In genomic region chr15:30885410-30885809, GRCm38 (mm10) we compare ENCODE assay signal across 8 mouse cellular contexts.
DNase-seq lines count a peak whose midpoint lies in the region; ATAC-seq lines count a peak whose summit lies in the region.

No protein-coding gene starts in this region.

- no peak overlapping the region for H3K4me3 ChIP-seq in embryonic facial prominence, embryonic 11.5 days (ENCODE audit: low read depth, low read length)
- no peak overlapping the region for H3K4me3 ChIP-seq in embryonic facial prominence, embryonic 10.5 days

- H3K9me3 ChIP-seq in embryonic facial prominence, embryonic 11.5 days (replicated peaks; ENCODE audit: control insufficient read depth, low read length) = no peaks in the 10 kb centered on the region
- no peaks in the 10 kb centered on the region for H3K9me3 ChIP-seq in embryonic facial prominence, embryonic 10.5 days

- H3K27me3 ChIP-seq in embryonic facial prominence, embryonic 11.5 days (ENCODE audit: control insufficient read depth, insufficient read depth, low read length) = no peaks in the 10 kb centered on the region
- no peaks in the 10 kb centered on the region for H3K27me3 ChIP-seq in embryonic facial prominence, embryonic 10.5 days (replicated peaks; ENCODE audit: low read depth, poor library complexity, severe bottlenecking)

- WGBS in embryonic facial prominence, embryonic 11.5 days = 75% methylated on average over 6 of the region's 6 CpGs
- WGBS in embryonic facial prominence, embryonic 10.5 days = 85% methylated on average over 6 of the region's 6 CpGs

- H3K9ac ChIP-seq in embryonic facial prominence, embryonic 11.5 days (replicated peaks; ENCODE audit: low read length) = no peak overlapping the region

- DNase-seq in embryonic facial prominence, embryonic 11.5 days (ENCODE audit: low spot score) = no peak
- DNase-seq in embryonic facial prominence, embryonic 10.5 days (ENCODE audit: low spot score) = no peak
- peak; percentile 6 for DNase-seq in urinary bladder, postnatal 25 days (ENCODE audit: low spot score)
- DNase-seq in urinary bladder, postnatal 4 days (ENCODE audit: low spot score in 2 of 2) = no peak
- DNase-seq in heart, postnatal 4 days = peak; percentile 64
- no peak for DNase-seq in embryo, embryonic 10 days (ENCODE audit: low spot score)
- no peak for DNase-seq in right cerebral cortex, postnatal 14 days

- H3K27ac ChIP-seq in embryonic facial prominence, embryonic 11.5 days (replicated peaks; ENCODE audit: low read depth, low read length) = no peak overlapping the region
- no peak overlapping the region for H3K27ac ChIP-seq in embryonic facial prominence, embryonic 10.5 days (replicated peaks)

- no peaks in the 10 kb centered on the region for H3K4me1 ChIP-seq in embryonic facial prominence, embryonic 11.5 days (ENCODE audit: control insufficient read depth, insufficient read depth, low read length)
- H3K4me1 ChIP-seq in embryonic facial prominence, embryonic 10.5 days = no peaks in the 10 kb centered on the region

- H3K36me3 ChIP-seq in embryonic facial prominence, embryonic 11.5 days (replicated peaks; ENCODE audit: control insufficient read depth, insufficient read depth, low read depth, low read length) = no peaks in the 10 kb centered on the region
- no peaks in the 10 kb centered on the region for H3K36me3 ChIP-seq in embryonic facial prominence, embryonic 10.5 days (replicated peaks)

- no peak overlapping the region for H3K4me2 ChIP-seq in embryonic facial prominence, embryonic 11.5 days (ENCODE audit: low read depth, low read length)

- ATAC-seq in embryonic facial prominence, embryonic 11.5 days (replicated peaks; ENCODE audit: insufficient number of reproducible peaks, low FRiP score, low TSS enrichment, low read depth) = 0 out of 2 replicates have a peak, but pooled peaks have one; percentile 59
- no peak for ATAC-seq in megakaryocyte progenitor cell, adult 5-6 weeks (replicated peaks; ENCODE audit: poor library complexity)

Comparison
In these comparisons a context has a peak if more than half of its experiments do, and no peak if none do; other contexts are left out.
1. DNase-seq: peak in urinary bladder, postnatal 25 days (single experiment) and heart, postnatal 4 days (single experiment); none in embryonic facial prominence, embryonic 11.5 days (single experiment), embryonic facial prominence, embryonic 10.5 days (single experiment), urinary bladder, postnatal 4 days (0 of 2), embryo, embryonic 10 days (single experiment) and right cerebral cortex, postnatal 14 days (single experiment).